Mouse (Mus musculus): ENCODE data around the gene Lrrc4.

The Lrrc4 gene

GRCm38 (mm10) chr6:28663670-28664069, 167.9 kb downstream of the Lrrc4 start:
- DNase-seq: no peak

- no peak for DNase-seq
Observed at GRCm38 (mm10) chr6:28663004-28663403, 168.5 kb downstream of the Lrrc4 start.

DNA sequence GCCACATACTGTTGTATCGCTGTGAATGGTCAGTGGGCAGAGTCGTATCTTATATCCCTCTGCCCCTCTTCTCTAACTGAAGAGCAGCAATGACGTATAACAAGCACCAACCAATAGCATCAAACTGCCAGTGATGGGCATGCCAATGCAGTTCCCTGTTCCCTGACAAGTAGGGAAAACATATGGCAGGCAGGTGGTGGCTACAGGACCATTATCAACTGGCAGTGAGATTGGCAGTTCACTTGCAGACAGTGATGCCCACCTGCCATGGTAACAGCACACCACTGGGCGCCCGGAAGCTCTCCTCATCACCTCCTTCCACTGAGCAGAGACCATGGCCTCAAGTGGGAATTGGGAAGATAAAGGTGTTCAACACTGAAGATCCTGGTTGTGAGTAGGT, 175.0 kb downstream of the Lrrc4 start:
- DNase-seq: no peak

- DNase-seq: no peak
Observed at GRCm38 (mm10) chr6:28645231-28645630, 186.3 kb downstream of the Lrrc4 start.

GRCm38 (mm10) chr6:28642909-28643308, 188.6 kb downstream of the Lrrc4 start:
- DNase-seq: no peak

GRCm38 (mm10) chr6:28640088-28640487, 191.5 kb downstream of the Lrrc4 start:
- DNase-seq: no peak

DNA sequence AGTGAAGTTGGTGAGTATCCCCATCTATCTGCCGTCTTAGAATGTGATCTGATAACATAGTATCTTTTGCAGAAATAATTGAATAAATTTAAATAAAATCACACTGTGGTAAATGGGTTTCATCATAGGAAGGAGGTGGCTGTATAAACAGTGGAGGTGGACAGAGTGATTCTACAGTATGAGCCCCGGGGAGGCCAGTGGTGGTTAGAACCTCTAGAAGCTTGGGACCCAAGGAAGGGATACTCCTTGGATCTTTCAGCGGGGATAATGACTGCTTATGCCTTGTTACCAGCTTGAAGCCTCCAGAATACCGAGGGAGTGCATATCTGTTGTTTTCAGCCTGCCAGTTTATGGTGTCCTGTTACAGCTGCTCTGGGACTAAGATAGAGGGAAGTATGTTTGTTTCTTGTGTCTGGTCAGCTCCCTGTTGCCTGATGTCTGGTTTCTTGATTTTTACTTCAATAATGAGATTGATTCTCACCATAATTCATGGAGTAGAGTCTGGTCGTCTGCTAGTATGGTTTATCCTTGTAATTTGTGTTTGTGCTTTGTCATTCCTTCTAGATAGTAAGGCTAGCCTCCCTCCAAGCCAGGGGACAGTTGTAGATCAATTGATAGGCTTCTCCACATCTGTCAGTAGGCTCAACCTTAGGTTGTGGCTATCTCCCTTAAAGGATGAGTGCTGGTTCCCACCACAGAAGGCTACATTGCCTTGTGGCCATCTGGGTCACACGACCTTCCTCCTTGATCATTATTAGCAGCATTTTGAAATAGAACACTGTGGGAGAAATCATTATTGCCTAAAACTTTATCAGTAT, 195.8 kb downstream of the Lrrc4 start:
- DNase-seq: no peak

DNA sequence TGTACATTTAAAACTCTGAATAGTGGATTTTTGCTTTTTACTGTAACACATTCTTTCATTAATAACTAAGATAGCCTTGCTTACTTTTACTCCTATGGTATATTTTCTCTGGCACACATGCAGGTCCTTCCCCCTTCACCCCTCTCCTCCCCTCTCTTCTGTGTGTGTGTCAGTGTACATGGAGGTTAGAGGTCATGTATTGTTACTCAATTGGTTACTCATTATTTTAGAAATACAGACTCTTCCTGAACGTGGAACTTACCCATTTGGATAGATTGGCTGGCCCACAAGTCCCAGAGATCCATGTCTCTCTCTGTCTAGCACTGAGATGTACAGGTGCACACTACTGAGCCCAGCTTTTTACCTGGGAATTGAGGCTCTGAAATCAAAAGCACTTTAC, 196.5 kb downstream of the Lrrc4 start:
- no peak for DNase-seq

- no peak for DNase-seq
Observed at GRCm38 (mm10) chr6:28633656-28634055, 197.9 kb downstream of the Lrrc4 start.

DNA sequence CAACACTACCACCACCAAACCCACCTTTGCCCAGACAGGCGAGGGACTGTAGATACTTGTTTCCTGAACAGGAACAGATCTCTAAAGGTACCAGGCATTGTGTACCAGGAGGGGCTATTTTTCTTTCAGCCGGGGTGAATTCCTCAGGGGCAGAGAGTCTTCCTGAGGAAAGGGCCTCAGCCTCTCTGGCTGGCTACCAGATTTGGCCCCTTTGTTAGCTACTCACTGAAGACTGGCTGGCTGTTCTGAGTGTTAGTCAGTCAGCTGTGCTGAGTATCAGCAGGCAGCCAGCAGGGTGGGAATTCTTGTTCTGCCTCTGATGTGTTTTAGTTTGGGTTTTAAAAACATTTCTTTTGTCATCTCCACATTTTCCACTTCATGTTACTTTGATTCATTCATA, 198.4 kb downstream of the Lrrc4 start:
- no peak for DNase-seq

GRCm38 (mm10) chr6:28630926-28631325, 200.6 kb downstream of the Lrrc4 start:
- DNase-seq: no peak

GRCm38 (mm10) chr6:28629866-28630265, 201.7 kb downstream of the Lrrc4 start:
- DNase-seq: no peak

DNA sequence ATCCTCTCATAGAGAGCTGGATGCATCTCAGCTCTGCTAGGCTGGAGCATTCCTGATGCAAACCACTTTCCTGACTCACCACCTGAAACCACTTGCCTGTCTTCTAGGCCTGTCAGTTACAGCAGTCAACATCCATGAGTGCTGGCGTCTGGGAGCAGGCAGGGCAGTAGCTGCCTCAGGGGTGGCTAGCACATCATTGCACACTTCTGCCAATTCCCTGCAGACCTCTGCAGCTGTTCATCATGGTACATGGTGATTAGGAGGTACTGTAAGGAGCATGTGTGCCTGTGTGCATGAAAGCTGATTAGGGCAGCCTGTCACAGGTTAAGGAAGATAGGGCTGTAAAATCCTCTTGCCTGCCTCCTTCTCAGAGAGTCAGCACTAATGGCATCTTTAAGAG, 203.1 kb downstream of the Lrrc4 start:
- DNase-seq: no peak

DNA sequence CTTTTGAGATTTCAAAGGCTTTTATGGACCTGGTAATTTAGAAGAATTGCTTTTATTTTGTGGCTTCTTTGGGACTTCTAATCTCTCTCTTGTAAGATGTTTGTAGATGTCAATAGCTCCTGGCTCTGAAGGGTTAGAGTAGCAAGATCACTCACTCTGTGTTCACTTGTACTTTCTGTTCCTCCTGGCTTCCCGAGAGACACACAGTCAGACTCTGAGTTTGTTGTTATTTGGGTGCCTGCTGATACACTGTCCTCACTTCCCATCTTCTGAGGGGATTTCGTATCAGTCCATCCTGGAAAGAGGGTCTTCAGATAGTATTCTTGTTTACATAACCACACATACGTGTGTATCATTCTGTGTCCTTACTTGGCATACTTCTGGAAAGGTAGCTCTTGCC, 208.6 kb downstream of the Lrrc4 start:
- DNase-seq: no peak

- DNase-seq: no peak
Observed at GRCm38 (mm10) chr6:28622522-28622921, 209.0 kb downstream of the Lrrc4 start.

DNA sequence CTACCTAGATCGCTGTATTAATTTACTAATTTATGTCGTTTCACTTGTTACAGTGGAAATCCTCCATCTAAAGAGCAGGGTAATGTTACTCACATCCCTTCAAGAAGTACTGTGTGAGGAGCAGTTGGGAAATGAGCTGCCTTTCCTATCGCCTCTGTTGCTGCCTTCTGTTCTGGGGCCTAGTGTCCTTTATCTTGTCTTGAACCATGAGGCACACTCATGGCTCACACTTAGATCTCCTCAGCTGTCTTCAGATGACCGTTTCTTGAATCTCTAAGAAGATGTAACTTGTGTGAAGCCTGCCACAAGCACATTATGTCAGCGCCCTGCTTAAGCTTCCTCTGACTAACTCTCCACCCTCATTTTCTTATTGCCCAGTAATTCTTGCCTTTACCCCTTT, 209.6 kb downstream of the Lrrc4 start:
- DNase-seq: no peak

DNA sequence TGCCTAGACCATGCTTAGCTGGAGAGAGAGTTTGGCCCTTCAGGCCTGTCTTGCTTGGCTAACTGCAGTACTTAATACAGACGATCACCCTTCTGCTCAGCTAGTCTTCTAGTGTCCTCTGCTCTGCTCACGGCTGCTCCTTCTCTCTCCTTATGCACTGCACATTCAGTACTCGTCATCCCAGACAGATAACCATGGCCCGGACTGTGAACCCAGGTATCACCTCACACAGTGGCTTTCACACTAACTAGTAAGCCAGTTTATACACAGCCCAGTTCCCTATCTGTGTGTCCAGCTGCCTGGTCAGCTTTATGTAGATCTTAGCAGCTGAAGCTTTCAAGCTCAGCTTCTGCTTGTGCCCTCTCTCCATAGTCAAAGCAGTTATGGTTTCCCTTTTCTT, 210.1 kb downstream of the Lrrc4 start:
- DNase-seq: no peak

- no peak for DNase-seq
Observed at GRCm38 (mm10) chr6:28618751-28619153, 212.8 kb downstream of the Lrrc4 start.

- DNase-seq: no peak
Observed at GRCm38 (mm10) chr6:28618299-28618698, 213.2 kb downstream of the Lrrc4 start.

- no peak for DNase-seq
Observed at GRCm38 (mm10) chr6:28615966-28616365, 215.6 kb downstream of the Lrrc4 start.

GRCm38 (mm10) chr6:28615408-28615807, 216.1 kb downstream of the Lrrc4 start:
- DNase-seq: no peak

- DNase-seq: no peak
Observed at GRCm38 (mm10) chr6:28614856-28615255, 216.7 kb downstream of the Lrrc4 start.

- DNase-seq: no peak
Observed at GRCm38 (mm10) chr6:28613441-28613840, 218.1 kb downstream of the Lrrc4 start.

Measured in right cerebral cortex, postnatal 25 days (tissue).